Mouse (Mus musculus) regulatory T cell (primary cell): ENCODE data around the gene Agpat4.

Experiments used
- in situ Hi-C: fragments of 300-600 bp; cut with MboI, MseI; formaldehyde crosslinking; loops from one replicate; pipeline ENCODE4 v1.15.1; 2025; ENCODE audit warnings: high pct_unique_total_duplicates

Gene Agpat4

DNA sequence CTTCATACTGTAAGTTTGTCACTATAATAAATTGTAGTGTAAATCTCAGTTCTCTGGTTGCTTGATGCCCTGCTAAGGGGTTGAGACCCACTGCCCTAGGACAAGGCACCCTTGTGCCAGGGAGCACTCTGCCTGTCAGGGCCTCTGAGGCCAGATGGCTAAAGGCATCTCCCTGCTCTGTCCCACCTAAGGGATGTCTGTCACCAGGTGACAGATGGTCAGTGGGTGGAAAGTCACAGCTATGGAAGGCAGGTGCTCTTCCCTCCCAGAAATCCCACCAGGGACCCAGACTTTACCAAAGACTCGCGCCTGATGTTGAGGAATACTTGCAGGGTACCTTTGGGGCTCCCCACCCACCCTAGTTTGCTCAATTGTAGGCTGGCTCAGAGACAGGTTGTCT is 42.0 kb downstream of the Agpat4 start:
- in situ Hi-C loops: loop anchor here (5.0 kb wide), 1 partner anchor 38 kb away; no protein-coding TSS in a partner anchor

DNA sequence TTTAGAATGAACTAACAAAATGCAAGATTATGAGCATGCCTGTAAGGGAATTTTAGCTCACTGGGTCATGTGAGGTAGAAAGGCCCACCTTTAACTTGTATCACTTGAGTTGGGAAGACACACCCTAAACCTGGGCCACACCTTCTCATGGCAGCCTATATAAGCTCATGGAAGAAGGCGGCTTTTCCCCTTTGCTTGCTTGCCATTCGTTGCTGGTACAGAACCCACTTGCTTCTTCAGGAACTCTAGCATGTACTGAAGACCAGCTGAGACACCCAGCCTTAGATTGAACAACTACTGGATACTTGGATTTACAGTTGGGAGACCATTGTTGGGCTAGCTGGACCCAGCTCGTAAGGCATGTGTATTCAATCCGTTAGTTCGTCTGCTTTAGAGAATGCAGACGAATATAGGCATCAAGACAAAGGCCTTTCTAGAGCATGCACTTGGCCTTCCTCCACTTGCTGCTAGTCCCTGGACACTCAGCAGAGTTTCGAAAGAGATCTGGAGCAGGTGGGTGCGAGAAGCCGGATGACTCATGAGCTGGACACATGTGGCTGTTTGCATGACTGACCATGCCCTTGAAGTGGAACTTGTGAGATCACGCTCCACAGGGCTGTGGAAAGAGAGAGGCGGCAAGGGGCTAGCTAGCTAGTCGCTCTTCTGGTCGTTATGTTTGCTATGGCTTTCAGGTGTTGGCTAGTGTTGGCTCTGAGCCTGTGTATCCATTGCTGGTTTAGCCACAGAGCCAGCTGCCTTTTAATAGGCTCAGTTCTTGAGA is 42.7 kb downstream of the Agpat4 start:
- in situ Hi-C loops: loop anchor here (5.0 kb wide), 1 partner anchor 39 kb away; no protein-coding TSS in a partner anchor

DNA sequence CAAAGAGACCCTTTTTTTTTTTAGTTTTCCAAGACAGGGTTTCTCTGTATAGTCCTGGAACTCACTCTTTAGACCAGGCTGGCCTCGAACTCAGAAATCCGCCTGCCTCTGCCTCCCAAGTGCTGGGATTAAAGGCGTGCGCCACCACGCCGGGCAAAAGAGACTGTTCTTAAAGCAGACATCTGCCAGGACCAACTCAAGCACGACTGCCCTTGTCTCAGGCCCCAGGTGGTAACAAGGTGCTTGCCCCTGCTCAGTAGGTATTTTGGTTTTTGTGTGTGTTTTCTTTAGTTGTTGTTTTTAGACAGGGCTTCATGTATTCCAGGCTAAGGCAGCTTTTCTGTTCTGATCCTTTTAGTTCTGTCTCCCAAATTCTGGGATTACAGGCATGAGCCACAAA is 43.4 kb downstream of the Agpat4 start:
- in situ Hi-C loops: loop anchor here (5.0 kb wide), 1 partner anchor 40 kb away; no protein-coding TSS in a partner anchor

- in situ Hi-C loops: loop anchor here (5.0 kb wide), 1 partner anchor 41 kb away; no protein-coding TSS in a partner anchor
These were observed 44.3 kb downstream of the Agpat4 start for GRCm38 (mm10) chr17:12162824-12163223.

DNA sequence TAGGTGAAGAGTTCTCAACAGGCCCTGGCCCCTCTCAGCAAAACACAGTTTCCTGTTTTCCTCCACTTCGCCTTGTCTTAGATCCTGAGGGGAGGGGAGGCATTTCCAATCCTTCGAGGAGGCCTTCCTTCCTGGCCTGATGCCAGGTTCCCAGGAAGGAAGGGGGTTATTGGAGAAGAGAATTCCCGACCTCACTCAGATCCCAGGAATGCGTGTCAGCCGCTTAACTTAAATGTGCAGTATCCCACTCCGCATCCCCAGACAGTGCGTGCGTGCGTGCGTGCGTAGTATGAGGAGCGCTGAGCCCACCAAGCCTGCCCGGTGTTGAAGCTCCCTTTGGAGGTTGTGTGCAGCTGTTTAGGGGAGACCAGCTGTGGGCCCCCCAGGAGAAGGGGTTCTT is 44.9 kb downstream of the Agpat4 start:
- in situ Hi-C loops: loop anchor here (5.0 kb wide), 1 partner anchor 41 kb away; no protein-coding TSS in a partner anchor

DNA sequence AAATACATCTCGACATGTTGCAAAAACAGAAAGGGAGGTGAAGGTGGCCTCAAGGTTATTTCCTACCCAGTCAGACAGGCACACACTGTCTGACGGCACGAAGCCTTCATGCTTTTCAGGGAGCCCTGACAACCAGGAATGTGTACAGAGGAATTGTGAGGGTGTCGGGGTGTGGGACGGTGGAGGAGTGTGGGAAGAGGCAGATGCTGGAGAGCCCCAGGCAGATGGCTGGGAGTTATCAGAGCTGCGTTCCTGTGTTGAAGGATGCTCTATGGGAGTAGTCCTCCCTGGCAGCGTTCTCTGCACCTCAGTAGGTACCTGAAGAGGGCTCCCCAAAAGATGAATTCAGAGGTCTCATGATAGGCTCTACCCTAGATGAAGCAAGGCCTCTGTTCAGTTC is 45.4 kb downstream of the Agpat4 start:
- in situ Hi-C loops: loop anchor here (5.0 kb wide), 1 partner anchor 42 kb away; no protein-coding TSS in a partner anchor

GRCm38 (mm10) chr17:12164507-12164906 is 46.0 kb downstream of the Agpat4 start:
- in situ Hi-C loops: loop anchor here (5.0 kb wide), 1 partner anchor 42 kb away; no protein-coding TSS in a partner anchor

- in situ Hi-C loops: no loop called here
These were observed 46.6 kb downstream of the Agpat4 start for GRCm38 (mm10) chr17:12165009-12165695.

GRCm38 (mm10) chr17:12165701-12166100 is 47.2 kb downstream of the Agpat4 start:
- in situ Hi-C loops: no loop called here

DNA sequence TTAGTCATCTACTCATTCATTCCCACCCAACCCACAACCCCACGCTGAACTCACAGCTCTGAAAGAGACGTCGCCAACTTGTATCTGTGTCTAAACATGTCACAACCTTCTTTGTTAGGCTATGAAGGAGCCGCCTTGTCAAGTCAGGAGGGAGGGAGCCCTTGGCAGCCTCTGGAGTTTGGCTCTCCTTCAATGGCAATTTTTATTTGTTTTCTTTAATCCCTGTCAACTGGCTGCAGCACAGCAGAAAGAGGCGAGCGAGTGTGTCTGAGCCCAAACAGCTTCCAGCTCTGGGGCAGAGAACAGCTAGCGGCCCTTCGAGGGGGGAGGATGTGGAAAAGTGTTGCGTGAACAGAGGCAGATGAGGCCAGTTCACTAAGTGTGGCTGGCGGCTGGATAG is 50.0 kb downstream of the Agpat4 start:
- in situ Hi-C loops: no loop called here

DNA sequence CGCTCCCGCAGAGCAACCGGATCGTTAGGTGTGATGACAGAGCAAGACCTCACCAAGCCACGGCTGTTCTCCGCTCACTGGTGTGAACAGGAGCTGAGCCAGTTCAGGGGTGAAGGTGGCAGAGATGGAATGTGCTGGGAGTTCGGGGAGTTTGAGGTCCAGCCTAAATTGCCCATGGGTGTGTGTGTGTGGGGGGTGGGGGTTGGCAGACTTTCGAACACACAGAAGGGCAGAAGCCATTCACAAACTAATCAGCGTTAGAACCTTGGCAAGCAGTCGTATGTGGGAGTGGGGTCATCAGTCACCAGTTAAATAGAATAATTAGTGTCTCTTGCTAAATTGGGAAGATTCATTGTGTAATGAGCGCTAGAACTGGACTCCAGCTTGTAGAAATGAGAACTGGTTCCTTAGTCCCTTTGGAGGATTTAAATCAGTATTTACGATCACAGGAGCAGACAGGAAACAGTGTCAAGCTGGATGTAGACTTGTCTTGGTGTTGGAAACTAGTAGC is 50.9 kb downstream of the Agpat4 start:
- in situ Hi-C loops: no loop called here

GRCm38 (mm10) chr17:12170791-12171497 is 52.4 kb downstream of the Agpat4 start:
- in situ Hi-C loops: no loop called here

- in situ Hi-C loops: no loop called here
These were observed 53.2 kb downstream of the Agpat4 start for GRCm38 (mm10) chr17:12171666-12172065.

- in situ Hi-C loops: no loop called here
These were observed 55.7 kb downstream of the Agpat4 start for GRCm38 (mm10) chr17:12174221-12174620.

- in situ Hi-C loops: no loop called here
These were observed 56.4 kb downstream of the Agpat4 start for GRCm38 (mm10) chr17:12174896-12175295.

GRCm38 (mm10) chr17:12175626-12176025 is 57.1 kb downstream of the Agpat4 start:
- in situ Hi-C loops: no loop called here

- in situ Hi-C loops: no loop called here
These were observed 60.8 kb downstream of the Agpat4 start for GRCm38 (mm10) chr17:12179339-12179738.

GRCm38 (mm10) chr17:12179766-12180165 is 61.3 kb downstream of the Agpat4 start:
- in situ Hi-C loops: no loop called here

DNA sequence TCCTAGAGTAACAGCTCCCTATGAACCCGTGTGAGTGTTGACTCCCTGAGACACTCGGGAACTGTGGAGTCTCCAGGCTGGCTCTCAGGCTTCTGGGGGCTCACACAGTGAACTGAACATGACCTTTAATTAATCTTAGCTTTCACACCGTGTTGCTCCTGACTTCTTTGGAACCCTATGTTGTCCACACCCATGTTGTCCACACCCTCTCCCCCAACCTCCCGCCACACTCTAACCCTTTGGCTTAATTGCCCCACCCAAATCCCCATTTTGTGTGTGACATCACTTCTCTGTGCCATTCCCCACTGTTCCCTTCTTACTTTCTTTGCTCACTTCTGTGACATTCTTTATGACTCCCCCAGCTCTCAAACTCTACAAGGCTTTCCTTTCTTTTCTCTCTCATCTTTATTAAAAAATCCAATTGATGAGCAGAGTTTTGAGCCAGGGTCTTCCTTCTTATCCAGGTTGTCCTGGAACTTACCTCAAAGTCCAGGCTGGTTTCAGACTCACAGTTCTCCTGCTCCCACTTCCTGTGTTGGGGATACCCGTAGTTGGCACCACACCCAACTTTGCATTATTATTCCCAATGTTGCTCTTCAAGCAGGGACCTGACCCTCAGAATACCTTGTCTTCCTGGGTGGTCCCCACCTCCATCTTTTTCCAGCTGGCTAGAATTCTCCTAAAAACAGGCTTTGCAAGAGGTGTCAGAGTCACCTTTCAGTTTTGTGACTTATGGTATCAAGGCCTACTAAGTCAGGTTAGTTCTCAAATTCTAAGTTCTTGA is 64.4 kb downstream of the Agpat4 start:
- in situ Hi-C loops: no loop called here

GRCm38 (mm10) chr17:12184283-12184682 is 65.8 kb downstream of the Agpat4 start:
- in situ Hi-C loops: no loop called here

DNA sequence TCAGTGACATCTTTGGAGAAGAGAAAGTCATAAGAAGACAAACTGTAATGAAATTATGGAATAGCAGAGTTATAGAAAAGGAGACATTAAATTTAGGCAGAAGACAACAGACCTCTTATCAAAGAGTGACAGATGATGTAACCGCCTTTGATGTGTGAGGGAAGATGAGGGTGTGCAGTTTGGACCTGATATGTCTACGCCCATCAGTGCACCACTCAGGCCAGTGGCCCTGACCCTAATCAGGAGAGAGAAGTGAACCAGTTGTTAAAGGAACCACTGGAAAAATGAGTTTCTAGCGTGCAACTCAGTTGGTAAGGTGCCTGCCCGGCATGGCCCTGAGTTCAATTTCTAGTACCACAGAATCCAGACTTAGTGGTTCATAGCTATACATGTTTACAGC is 67.4 kb downstream of the Agpat4 start:
- in situ Hi-C loops: no loop called here
